Mouse (Mus musculus) embryonic fibroblast, embryonic 13.5 days (primary cell): Measurements from ENCODE around the gene Ylpm1. TPM values are rescaled to one million over a fixed set of nuclear protein-coding genes. Genes with fewer than 3 reads are reported as not detected.

Experiments used
- H3K27ac ChIP-seq: 2 replicates; pipeline ENCODE4 v1.5.1; 2012; ENCODE audit warnings: low read length, control low read depth, inconsistent platforms; ENCODE audit not compliant: insufficient read depth
- H3K4me1 ChIP-seq: 2 replicates; pipeline ENCODE4 v1.6.1; 2011; ENCODE audit warnings: low read length; ENCODE audit not compliant: control insufficient read depth, insufficient read depth
- H3K4me3 ChIP-seq: 2 replicates; pipeline ENCODE4 v1.5.1; 2011; ENCODE audit warnings: mild to moderate bottlenecking, control low read depth, low read length; ENCODE audit not compliant: insufficient read depth
- CTCF ChIP-seq: IDR thresholded peaks from 2 replicates; pipeline ENCODE4 v1.5.1; 2011; ENCODE audit warnings: mild to moderate bottlenecking, control low read depth, low read length, moderate library complexity, borderline replicate concordance; ENCODE audit not compliant: insufficient read depth
- POLR2A ChIP-seq: IDR thresholded peaks from 2 replicates; pipeline ENCODE4 v1.6.1; 2011; ENCODE audit warnings: low read depth, mild to moderate bottlenecking, control low read depth, low read length, moderate library complexity
- polyA plus RNA-seq: library from polyadenylated mRNA; stranded (reverse); fragments of >200 nt; gene quantifications from 2 replicates; pipeline ENCODE4 v1.2.4, GENCODE M21; 2011; ENCODE audit warnings: low read depth; ENCODE audit not compliant: missing spikeins, insufficient read length

Gene Ylpm1
- polyA plus RNA-seq, 1 experiment, result 61.3 TPM

DNA sequence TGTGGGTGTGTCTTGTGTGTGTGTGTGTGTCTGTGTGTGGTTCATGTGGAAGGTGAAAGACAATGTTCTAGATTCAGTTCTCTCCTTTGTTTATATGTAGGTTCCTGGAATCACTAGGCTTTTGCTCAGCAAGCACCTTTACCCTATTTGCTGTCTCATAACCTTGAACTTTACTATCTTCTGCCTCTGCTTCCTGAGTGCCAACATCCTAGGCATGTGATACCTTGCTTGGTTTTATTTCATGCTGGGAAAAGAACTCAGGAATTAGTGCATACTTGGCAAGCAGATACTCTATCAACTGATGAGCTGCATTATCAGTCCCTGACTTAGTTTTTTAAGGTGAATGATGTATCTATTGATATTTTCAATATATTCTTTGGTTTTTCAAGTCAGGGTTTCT is 10.9 kb downstream of the Ylpm1 start:
- 0 out of 2 replicates have a peak, but pooled peaks cover 3% of the 10 kb centered on the region for H3K4me1 ChIP-seq
- no peak overlapping the region for H3K4me3 ChIP-seq
- TF ChIP-seq CTCF (no peak), POLR2A (no peak)
- H3K27ac ChIP-seq, result no peak overlapping the region

- no peak for TF ChIP-seq POLR2A
- no peak for TF ChIP-seq CTCF
- H3K27ac ChIP-seq, result no peak overlapping the region
- H3K4me1 ChIP-seq, result 0 out of 2 replicates have a peak, but pooled peaks cover 3% of the 10 kb centered on the region
- no peak overlapping the region for H3K4me3 ChIP-seq
Measured at GRCm38 (mm10) chr12:85009776-85010175, 13.7 kb downstream of the Ylpm1 start.

DNA sequence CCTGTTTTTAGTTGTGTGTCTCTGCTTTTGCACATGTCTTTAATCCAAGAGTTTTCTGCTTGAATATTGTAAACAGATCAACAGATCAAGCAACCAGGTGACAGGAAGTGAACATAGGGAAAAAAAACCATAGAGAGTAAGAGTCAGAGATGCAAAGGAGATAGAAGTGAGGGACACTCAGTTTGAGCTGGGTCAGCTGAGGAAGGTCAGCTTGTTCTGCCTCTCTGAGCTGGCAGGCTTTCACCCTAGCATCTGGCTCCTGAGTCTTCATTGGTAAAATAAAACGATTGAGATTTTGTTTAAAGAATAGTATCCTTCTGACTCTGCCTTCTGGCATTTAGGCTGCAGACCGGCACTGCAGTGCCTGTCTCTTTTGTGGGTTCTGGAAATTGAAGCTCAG is 14.4 kb downstream of the Ylpm1 start:
- Histone ChIP-seq H3K27ac (no peak overlapping the region), H3K4me3 (no peak overlapping the region), H3K4me1 (0 out of 2 replicates have a peak, but pooled peaks cover 3% of the 10 kb centered on the region)
- no peak for TF ChIP-seq POLR2A
- TF ChIP-seq CTCF, result no peak

DNA sequence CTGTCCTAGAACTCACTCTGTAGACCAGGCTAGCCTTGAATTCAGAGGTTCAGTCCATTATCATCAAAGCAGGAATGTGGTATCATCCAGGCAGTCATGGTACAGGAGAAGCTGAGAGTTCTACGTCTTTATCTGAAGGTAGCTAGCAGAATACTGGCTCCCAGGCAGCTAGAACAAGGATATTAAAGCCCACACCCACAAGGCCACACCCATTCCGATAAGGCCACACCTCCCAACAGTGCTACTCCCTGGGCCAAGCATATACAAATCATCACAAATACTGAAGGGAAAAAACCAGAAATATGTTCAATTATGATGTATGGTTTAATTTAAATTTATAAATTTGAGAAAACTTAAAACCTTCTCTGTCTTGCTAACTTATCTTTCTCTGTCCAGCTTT is 16.1 kb downstream of the Ylpm1 start:
- H3K4me1 ChIP-seq, result 0 out of 2 replicates have a peak, but pooled peaks cover 3% of the 10 kb centered on the region
- H3K4me3 ChIP-seq, result no peak overlapping the region
- H3K27ac ChIP-seq, result no peak overlapping the region
- TF ChIP-seq CTCF, result no peak
- no peak for TF ChIP-seq POLR2A

DNA sequence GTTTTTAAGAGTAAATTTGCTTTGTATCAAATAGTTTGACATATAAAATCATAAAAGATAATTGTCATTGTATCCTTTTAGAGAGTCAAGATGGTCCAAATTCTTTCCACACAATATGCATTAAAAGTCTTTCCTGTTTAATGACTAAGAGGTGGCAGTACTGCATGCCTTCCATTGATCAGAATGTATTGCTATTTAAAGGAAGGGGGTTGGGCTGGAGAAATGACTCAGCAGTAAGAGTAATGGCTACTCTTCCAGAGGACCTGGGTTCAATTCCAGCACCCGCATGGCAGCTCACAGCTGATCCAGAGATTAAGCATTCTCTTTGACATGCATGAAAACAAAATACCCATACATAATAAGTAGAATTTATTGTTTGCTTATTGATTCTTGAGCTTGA is 25.9 kb downstream of the Ylpm1 start:
- Histone ChIP-seq H3K4me3 (no peak overlapping the region), H3K4me1 (no peaks in the 10 kb centered on the region), H3K27ac (no peak overlapping the region)
- no peak for TF ChIP-seq POLR2A
- no peak for TF ChIP-seq CTCF

GRCm38 (mm10) chr12:85032710-85033109 is 36.6 kb downstream of the Ylpm1 start:
- no peak overlapping the region for H3K27ac ChIP-seq
- H3K4me1 ChIP-seq, result no peaks in the 10 kb centered on the region
- H3K4me3 ChIP-seq, result no peak overlapping the region
- TF ChIP-seq CTCF (no peak), POLR2A (no peak)

GRCm38 (mm10) chr12:85051218-85051617 is 55.1 kb downstream of the Ylpm1 start:
- no peak overlapping the region; the same call in 1 of the 2 replicates for H3K27ac ChIP-seq
- H3K4me1 ChIP-seq, result peaks cover 8% of the 10 kb centered on the region
- no peak overlapping the region for H3K4me3 ChIP-seq
- TF ChIP-seq POLR2A, result no peak
- no peak for TF ChIP-seq CTCF

DNA sequence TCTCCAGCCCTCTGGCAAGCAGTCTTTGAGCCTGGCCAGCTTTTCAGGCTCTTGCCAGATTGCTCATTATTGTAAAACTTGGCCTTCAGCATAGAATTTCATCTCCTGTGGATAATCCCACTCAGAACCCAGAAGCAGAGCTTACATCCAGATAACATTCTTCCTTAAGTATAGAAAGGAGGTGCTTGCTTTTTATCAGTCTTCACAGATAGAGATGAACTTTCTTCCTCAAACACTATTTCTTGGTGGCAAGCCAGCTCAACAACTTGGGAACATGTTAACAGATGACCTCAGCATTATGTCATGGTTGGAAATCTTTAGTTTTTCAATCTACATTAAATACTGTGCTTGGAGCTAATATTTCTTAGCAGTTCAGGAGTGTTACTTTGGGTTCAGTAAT is 74.9 kb downstream of the Ylpm1 start:
- TF ChIP-seq CTCF, result no peak
- TF ChIP-seq POLR2A, result no peak
- H3K27ac ChIP-seq, result no peak overlapping the region
- H3K4me3 ChIP-seq, result no peak overlapping the region
- no peaks in the 10 kb centered on the region for H3K4me1 ChIP-seq

DNA sequence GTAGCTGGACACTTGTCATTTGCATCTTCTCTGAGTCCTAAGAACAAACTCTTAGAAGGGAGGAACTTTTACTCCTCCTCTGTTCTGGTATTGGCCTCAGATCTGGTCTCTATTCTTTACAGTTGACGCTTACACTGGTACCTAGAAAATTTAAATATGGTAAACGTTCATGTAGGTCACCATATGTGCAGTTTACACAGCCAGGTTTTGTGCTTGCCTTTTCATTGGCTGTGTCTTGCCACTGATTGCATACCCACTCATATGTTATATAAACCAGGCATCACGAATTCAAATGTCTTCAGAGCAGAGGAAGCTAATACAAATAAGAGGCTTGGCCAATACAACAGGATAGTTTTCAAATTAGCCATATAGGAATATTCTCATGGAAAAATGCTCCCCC is 81.0 kb downstream of the Ylpm1 start:
- no peak for TF ChIP-seq POLR2A
- TF ChIP-seq CTCF, result no peak
- Histone ChIP-seq H3K4me1 (no peaks in the 10 kb centered on the region), H3K4me3 (no peak overlapping the region), H3K27ac (no peak overlapping the region)

DNA sequence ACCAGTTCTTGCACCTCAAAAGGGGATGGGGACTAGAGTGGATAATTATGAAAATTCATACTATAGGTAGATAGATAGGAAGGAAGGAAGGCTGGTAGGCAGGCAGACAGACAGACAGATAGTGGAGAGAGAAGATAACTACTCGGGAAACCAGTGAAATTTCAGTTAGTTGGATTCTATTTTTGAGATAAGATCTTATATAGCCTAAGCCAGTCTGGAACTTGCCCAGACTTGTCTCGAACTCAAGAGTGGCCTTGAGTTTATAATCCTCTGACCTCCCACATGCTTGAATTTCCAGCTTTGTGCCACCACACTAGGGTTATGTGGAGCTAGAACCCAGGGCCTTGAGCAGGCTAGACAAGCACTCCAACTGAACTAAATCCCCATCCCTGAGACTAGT is 88.1 kb downstream of the Ylpm1 start:
- Histone ChIP-seq H3K4me1 (peaks cover 5% of the 10 kb centered on the region; the same call in 1 of the 2 replicates), H3K4me3 (no peak overlapping the region), H3K27ac (peak overlapping the region; percentile 46)
- TF ChIP-seq CTCF, result no peak
- TF ChIP-seq POLR2A, result no peak

- Histone ChIP-seq H3K27ac (peak overlapping the region; percentile 46), H3K4me3 (no peak overlapping the region), H3K4me1 (peaks cover 5% of the 10 kb centered on the region; the same call in 1 of the 2 replicates)
- TF ChIP-seq CTCF, result no peak
- TF ChIP-seq POLR2A, result no peak
Measured at GRCm38 (mm10) chr12:85084941-85085340, 88.8 kb downstream of the Ylpm1 start.
